Mouse (Mus musculus): ENCODE results near the gene Dnajb2. TPM values are rescaled to one million over a fixed set of nuclear protein-coding genes. Genes with fewer than 3 reads are reported as not detected.

Dnajb2 gene
- polyA plus RNA-seq, 1 experiment from 2014 or later = 85.0 TPM

GRCm38 (mm10) chr1:75254625-75255013 is 18.4 kb downstream of the Dnajb2 start:
- Histone ChIP-seq H3K4me2 (no peak overlapping the region), H3K27ac (replicated peaks) (no peak overlapping the region; the same call in 1 of the 2 replicates), H3K27me3 (no peaks in the 10 kb centered on the region), H3K4me1 (replicated peaks) (peaks cover 14% of the 10 kb centered on the region), H3K9ac (no peak overlapping the region), H3K36me3 (0 out of 2 replicates have a peak, but pooled peaks cover 3% of the 10 kb centered on the region), H3K9me3 (no peaks in the 10 kb centered on the region), H3K4me3 (no peak overlapping the region)
- WGBS = 51% methylated on average over 8 of the region's 8 CpGs
- no peak for ATAC-seq (ENCODE audit: low FRiP score, low read depth)

DNA sequence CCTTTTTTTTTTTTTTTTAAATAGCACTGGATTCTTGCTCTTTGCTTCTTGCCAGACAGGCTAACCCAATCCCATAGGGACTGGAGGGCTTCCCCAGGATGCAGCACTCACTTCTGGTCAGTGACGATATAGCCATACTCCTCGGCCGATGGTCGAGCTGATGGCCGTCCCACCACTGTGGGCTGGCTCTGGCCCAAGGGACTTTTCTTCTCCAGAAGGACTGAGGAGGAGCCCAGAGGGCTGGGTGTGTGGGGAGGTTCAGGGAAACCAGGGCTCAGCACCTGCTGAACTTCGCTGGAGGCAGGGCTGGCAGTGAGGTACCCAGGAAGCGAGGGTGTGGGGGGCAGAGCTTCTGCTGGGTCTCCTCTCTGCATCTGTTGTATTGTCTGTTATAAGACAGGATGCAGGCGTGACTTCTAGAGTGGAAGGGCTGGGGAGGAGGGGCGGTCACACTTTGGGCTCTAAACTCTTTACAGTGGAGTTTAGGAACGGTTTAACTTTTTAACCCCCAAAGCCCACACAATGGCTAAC is 19.4 kb downstream of the Dnajb2 start:
- Histone ChIP-seq H3K4me3 (no peak overlapping the region), H3K9ac (no peak overlapping the region), H3K27ac (replicated peaks) (no peak overlapping the region), H3K4me2 (no peak overlapping the region), H3K9me3 (no peaks in the 10 kb centered on the region), H3K27me3 (no peaks in the 10 kb centered on the region), H3K4me1 (replicated peaks) (peaks cover 14% of the 10 kb centered on the region), H3K36me3 (0 out of 2 replicates have a peak, but pooled peaks cover 3% of the 10 kb centered on the region)
- ATAC-seq (ENCODE audit: low FRiP score, low read depth) = no peak
- 65% methylated on average over 10 of the region's 10 CpGs for WGBS

DNA sequence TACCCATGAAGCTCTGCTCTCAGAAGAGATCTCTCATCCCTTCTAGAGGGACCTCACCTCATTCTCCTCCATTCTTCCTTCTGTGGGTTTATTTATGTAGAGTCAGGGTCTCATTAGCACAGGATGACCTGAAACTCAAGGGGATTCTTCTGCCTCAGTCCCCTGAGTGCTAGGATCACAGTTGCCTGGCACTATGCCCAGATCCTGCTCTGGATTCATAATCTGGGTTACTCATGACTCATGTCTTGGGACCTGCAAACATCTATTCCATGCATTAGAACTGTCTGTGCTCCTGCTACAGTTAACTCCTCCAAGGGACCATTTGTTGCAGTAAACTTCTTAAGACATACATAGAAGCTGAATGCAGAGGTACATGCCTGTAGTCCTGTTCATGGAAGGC is 25.1 kb downstream of the Dnajb2 start:
- no peak overlapping the region for H3K4me2 ChIP-seq
- no peaks in the 10 kb centered on the region for H3K9me3 ChIP-seq
- H3K4me1 ChIP-seq (replicated peaks) = peaks cover 19% of the 10 kb centered on the region
- H3K27me3 ChIP-seq = peaks cover 32% of the 10 kb centered on the region
- H3K36me3 ChIP-seq = 0 out of 2 replicates have a peak, but pooled peaks cover 3% of the 10 kb centered on the region
- no peak for ATAC-seq (ENCODE audit: low FRiP score, low read depth)
- H3K9ac ChIP-seq = no peak overlapping the region
- H3K27ac ChIP-seq (replicated peaks) = no peak overlapping the region
- H3K4me3 ChIP-seq = no peak overlapping the region

DNA sequence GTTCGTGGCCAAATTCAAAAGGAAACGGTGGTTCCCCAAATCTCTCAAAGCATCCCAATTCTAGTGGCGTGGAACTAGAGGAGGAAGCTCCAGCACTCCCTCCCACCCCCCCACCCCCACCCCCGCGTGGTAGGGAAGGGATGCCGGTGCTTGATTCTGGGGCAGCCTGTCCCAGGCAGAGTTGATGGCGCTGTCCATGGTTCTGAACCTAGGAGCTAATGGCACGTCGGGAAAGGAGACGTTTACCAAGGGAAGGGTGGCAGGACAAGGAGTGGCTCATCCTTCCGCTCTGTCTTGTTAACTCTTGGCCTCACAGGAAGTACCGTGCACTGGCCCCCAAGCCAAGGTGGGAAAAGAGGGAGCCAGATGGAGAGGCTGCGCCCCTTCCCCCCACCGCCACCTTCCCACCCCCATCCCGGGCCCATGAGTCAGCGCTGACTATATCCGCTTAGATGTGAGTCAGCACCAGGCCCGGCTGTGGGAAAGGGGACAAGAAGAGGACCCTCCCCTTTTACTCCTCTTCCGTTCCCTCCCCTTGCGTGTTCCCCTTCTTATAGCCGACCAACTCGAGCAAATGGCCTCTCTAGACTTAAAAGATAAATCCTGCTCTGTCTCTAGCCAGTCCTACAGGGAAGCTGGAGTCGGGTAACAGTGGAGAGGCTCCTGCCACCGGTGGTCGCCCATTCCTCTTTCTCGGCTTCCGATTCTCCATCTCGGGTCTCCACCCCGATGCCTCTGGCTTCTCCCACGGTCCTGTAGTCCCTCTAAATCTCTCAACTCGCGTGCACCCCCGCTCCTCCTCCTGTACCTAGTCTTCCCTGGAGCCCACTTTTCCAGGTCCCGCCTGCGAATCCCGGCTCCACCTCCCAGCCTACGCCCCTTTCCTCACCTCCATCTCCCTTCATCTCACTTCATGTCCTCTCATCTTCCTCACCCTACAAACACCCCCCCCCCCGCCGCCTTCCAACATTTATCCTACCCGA is 27.1 kb downstream of the Dnajb2 start:
- ATAC-seq (ENCODE audit: low FRiP score, low read depth) = peak; percentile 77
- Histone ChIP-seq H3K27ac (replicated peaks) (peak overlapping the region; percentile 66), H3K9me3 (no peaks in the 10 kb centered on the region), H3K4me3 (peak overlapping the region; percentile 70), H3K9ac (peak overlapping the region; percentile 57), H3K4me2 (peak overlapping the region; percentile 72), H3K4me1 (replicated peaks) (peaks cover 19% of the 10 kb centered on the region), H3K27me3 (peaks cover 32% of the 10 kb centered on the region), H3K36me3 (0 out of 2 replicates have a peak, but pooled peaks cover 2% of the 10 kb centered on the region)
- under 1% methylated on average over 38 of the region's 40 CpGs for WGBS

DNA sequence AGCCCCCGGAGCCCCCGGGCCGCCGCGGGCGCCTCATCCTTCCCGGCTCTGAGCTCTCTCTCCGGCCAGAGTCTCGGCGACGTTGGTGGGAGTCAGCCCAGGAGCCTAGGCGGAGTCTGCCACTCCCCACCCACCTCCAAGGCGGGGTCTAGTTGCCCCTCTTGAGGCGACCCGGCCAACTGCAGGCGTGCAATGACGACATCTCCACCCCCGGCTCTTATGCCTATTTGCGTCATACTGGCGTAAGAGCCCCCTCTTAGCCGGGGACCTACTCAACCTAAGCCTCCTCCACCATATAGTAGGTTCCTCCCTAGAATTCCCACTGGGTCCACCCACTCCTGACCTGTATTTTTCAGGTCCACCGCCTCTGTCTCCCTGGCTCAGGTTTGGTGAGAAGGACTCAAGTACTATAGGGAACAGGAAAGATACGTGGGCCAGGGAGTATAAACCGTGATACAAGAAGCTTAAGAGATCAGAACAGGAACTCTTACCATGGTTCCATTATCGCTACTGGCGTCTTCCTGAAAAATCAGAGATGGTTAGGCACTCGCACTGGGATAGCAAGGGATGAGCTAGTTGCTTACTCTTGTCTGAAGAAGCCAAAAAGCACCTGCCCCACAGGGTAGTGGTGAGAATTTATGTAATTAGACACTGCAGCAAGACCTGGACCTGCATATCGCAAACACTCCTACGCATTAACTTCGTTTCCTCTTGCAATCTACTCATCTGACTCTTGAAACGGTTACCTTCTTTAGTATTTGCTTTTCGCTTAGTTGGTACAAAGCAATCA is 28.1 kb downstream of the Dnajb2 start, which contains the start of gene Ptprn:
Gene Ptprn, minus strand, starts transcription at position 412 of the 790 bp plus-strand sequence.
- Histone ChIP-seq H3K9me3 (no peaks in the 10 kb centered on the region), H3K4me3 (peak within 1 kb of the TSS; percentile 70), H3K36me3 (0 out of 2 replicates have a peak, but pooled peaks cover 2% of the 10 kb centered on the region), H3K27me3 (peaks cover 32% of the 10 kb centered on the region), H3K4me1 (replicated peaks) (peaks cover 19% of the 10 kb centered on the region), H3K4me2 (peak within 1 kb of the TSS; percentile 72), H3K27ac (replicated peaks) (peak within 1 kb of the TSS; percentile 66), H3K9ac (peak within 1 kb of the TSS; percentile 57)
- ATAC-seq (ENCODE audit: low FRiP score, low read depth) = peak; percentile 91
- 12% methylated on average over 31 of the region's 32 CpGs for WGBS

- peak; percentile 80; the same call in 1 of the 2 replicates for ATAC-seq (ENCODE audit: low FRiP score, low read depth)
- peak overlapping the region; percentile 50 for H3K4me3 ChIP-seq
- no peaks in the 10 kb centered on the region for H3K36me3 ChIP-seq
- H3K27ac ChIP-seq (replicated peaks) = peak overlapping the region; percentile 78
- no peaks in the 10 kb centered on the region for H3K4me1 ChIP-seq (replicated peaks)
- H3K9me3 ChIP-seq = no peaks in the 10 kb centered on the region
- peak overlapping the region; percentile 58 for H3K4me2 ChIP-seq
- peak overlapping the region; percentile 57 for H3K9ac ChIP-seq
- H3K27me3 ChIP-seq = peaks cover 8% of the 10 kb centered on the region
- 3% methylated on average over 23 of the region's 23 CpGs for WGBS
Measured at GRCm38 (mm10) chr1:75277195-75278188, 41.3 kb downstream of the Dnajb2 start.

DNA sequence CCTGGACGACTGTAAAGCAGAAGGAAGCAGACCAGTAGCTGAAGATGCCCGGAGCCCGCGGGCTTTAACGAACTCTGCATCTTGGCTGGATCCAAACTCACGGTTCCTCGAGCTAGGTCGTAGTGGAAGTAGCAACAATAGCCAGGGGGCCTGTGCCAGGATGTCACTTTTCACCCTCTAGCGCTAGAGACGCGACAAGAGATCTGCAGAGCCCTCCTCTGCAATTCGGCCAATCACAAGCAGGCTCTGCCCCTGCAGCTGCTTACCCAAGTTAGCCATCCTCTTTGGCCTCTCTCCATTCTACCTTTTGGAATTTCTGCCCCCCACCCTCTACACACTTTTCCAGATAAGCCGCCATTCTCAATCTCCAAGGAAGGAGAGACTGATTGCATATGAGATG is 42.0 kb downstream of the Dnajb2 start, which contains the start of gene Resp18:
Gene Resp18, minus strand, starts transcription at position 188 of the 400 bp plus-strand sequence.
- Histone ChIP-seq H3K4me1 (replicated peaks) (no peaks in the 10 kb centered on the region), H3K9ac (peak within 1 kb of the TSS; percentile 57), H3K27ac (replicated peaks) (peak within 1 kb of the TSS; percentile 78), H3K36me3 (no peaks in the 10 kb centered on the region), H3K27me3 (peaks cover 8% of the 10 kb centered on the region), H3K4me2 (peak within 1 kb of the TSS; percentile 58), H3K9me3 (no peaks in the 10 kb centered on the region), H3K4me3 (peak within 1 kb of the TSS; percentile 50)
- 3% methylated on average over 13 of the region's 13 CpGs for WGBS
- peak; percentile 75 for ATAC-seq (ENCODE audit: low FRiP score, low read depth)

GRCm38 (mm10) chr1:75283017-75283416 is 46.8 kb downstream of the Dnajb2 start:
- peaks cover 3% of the 10 kb centered on the region for H3K27me3 ChIP-seq
- 0 out of 2 replicates have a peak, but pooled peaks cover under 1% of the 10 kb centered on the region for H3K4me1 ChIP-seq (replicated peaks)
- no peak overlapping the region for H3K4me3 ChIP-seq
- H3K4me2 ChIP-seq = no peak overlapping the region
- H3K27ac ChIP-seq (replicated peaks) = no peak overlapping the region
- no peak overlapping the region for H3K9ac ChIP-seq
- H3K36me3 ChIP-seq = no peaks in the 10 kb centered on the region
- WGBS = 44% methylated on average over 5 of the region's 5 CpGs
- ATAC-seq (ENCODE audit: low FRiP score, low read depth) = peak; percentile 38; the same call in 1 of the 2 replicates
- H3K9me3 ChIP-seq = no peaks in the 10 kb centered on the region

DNA sequence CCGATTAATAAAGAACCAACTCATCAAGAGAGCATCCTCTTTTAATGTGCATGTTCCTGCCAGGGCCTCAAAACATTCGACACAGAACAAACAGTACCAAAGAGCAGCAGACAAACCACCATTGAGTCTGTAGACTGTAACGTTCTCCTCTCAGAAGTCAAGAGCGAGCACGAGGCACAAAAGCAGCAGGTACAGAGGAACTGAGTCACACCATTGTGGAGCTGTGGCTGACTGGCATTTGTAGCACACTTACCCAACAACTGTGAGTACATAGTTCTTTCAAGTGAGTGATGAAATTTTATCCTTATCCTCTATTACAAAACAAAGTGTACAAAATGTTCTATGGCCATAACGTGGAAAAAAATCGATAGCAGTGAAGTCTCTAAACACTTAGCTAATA is 48.7 kb downstream of the Dnajb2 start:
- WGBS = 89% methylated on average over 7 of the region's 7 CpGs
- H3K4me2 ChIP-seq = no peak overlapping the region
- no peaks in the 10 kb centered on the region; the same call in 1 of the 2 replicates for H3K27me3 ChIP-seq
- no peaks in the 10 kb centered on the region for H3K9me3 ChIP-seq
- H3K4me1 ChIP-seq (replicated peaks) = peaks cover 19% of the 10 kb centered on the region
- H3K4me3 ChIP-seq = no peak overlapping the region
- no peak overlapping the region for H3K9ac ChIP-seq
- no peak for ATAC-seq (ENCODE audit: low FRiP score, low read depth)
- no peak overlapping the region for H3K27ac ChIP-seq (replicated peaks)
- H3K36me3 ChIP-seq = no peaks in the 10 kb centered on the region

- Histone ChIP-seq H3K27ac (replicated peaks) (peak overlapping the region; percentile 87), H3K4me2 (peak overlapping the region; percentile 37), H3K9me3 (no peaks in the 10 kb centered on the region), H3K9ac (no peak overlapping the region), H3K4me1 (replicated peaks) (peaks cover 32% of the 10 kb centered on the region), H3K4me3 (no peak overlapping the region), H3K27me3 (no peaks in the 10 kb centered on the region), H3K36me3 (no peaks in the 10 kb centered on the region)
- WGBS = 4% methylated on average over 7 of the region's 7 CpGs
- ATAC-seq (ENCODE audit: low FRiP score, low read depth) = peak; percentile 92
Measured at GRCm38 (mm10) chr1:75289376-75289775, 53.2 kb downstream of the Dnajb2 start.

Data from hindbrain, embryonic 15.5 days (tissue).